Mouse (Mus musculus) hindbrain, embryonic 13.5 days (tissue): ENCODE results near the gene Unc5cl. TPM values are rescaled to one million over a fixed set of nuclear protein-coding genes. Genes with fewer than 3 reads are reported as not detected.

ENCODE experiments used
- ATAC-seq: fragments of 200-750 bp; cut with Nextera tagmentation; 2 replicates; pipeline ENCODE4 v1.8.0; 2017; ENCODE audit warnings: moderate TSS enrichment; ENCODE audit not compliant: low FRiP score
- H3K27ac ChIP-seq: fragments of 300-500 bp; sonication (generic); 2 replicates; pipeline ENCODE4 v1.5.1; 2015; ENCODE audit warnings: inconsistent platforms, mild to moderate bottlenecking, moderate library complexity
- H3K27me3 ChIP-seq: fragments of 300-500 bp; sonication (generic); 2 replicates; pipeline ENCODE4 v1.6.1; 2015; ENCODE audit warnings: mild to moderate bottlenecking, inconsistent platforms
- H3K36me3 ChIP-seq: fragments of 300-500 bp; sonication (generic); 2 replicates; pipeline ENCODE4 v1.6.1; 2015; ENCODE audit warnings: mild to moderate bottlenecking, inconsistent platforms
- H3K4me1 ChIP-seq: fragments of 300-500 bp; sonication (generic); replicated peaks from 2 replicates; pipeline ENCODE4 v1.6.1; 2015; ENCODE audit warnings: inconsistent platforms
- H3K4me2 ChIP-seq: fragments of 300-500 bp; sonication (generic); 2 replicates; pipeline ENCODE4 v1.6.1; 2015; ENCODE audit warnings: inconsistent platforms, mild to moderate bottlenecking, moderate library complexity
- H3K4me3 ChIP-seq: fragments of 300-500 bp; sonication (generic); 2 replicates; pipeline ENCODE4 v1.5.1; 2015; ENCODE audit warnings: mild to moderate bottlenecking, inconsistent platforms
- H3K9ac ChIP-seq: fragments of 300-500 bp; sonication (generic); 2 replicates; pipeline ENCODE4 v1.6.1; 2015; ENCODE audit warnings: mild to moderate bottlenecking, inconsistent platforms
- H3K9me3 ChIP-seq: fragments of 300-500 bp; sonication (generic); 2 replicates; pipeline ENCODE4 v1.6.1; 2016; ENCODE audit warnings: inconsistent platforms
- WGBS: fragments of 180-500 bp; shearing (Covaris S2); methylation state at CpG from one replicate; pipeline ENCODE4 v1.1.7; 2015; 5-methylcytosine and 5-hydroxymethylcytosine counted together
- polyA plus RNA-seq: library from polyadenylated mRNA; unstranded; fragments of >200 nt; fragmentation: Nextera tagmentation; extraction: Ambion mirVana; gene quantifications from 2 replicates; pipeline ENCODE4 v1.2.1, GENCODE M21; 2015

Unc5cl gene
- polyA plus RNA-seq, 1 experiment from 2014 or later: 0.26 TPM

GRCm38 (mm10) chr17:48493582-48493981 is 38.9 kb downstream of the Unc5cl start:
- Histone ChIP-seq H3K27ac (no peak overlapping the region), H3K27me3 (no peaks in the 10 kb centered on the region), H3K4me2 (no peak overlapping the region), H3K9ac (no peak overlapping the region), H3K4me3 (no peak overlapping the region), H3K36me3 (no peaks in the 10 kb centered on the region), H3K9me3 (no peaks in the 10 kb centered on the region), H3K4me1 (no peaks in the 10 kb centered on the region)
- 48% methylated on average over 7 of the region's 7 CpGs for WGBS
- no peak for ATAC-seq

- Histone ChIP-seq H3K4me3 (no peak overlapping the region), H3K4me1 (peaks cover 3% of the 10 kb centered on the region; the same call in 1 of the 2 replicates), H3K9ac (no peak overlapping the region), H3K27me3 (no peaks in the 10 kb centered on the region), H3K36me3 (no peaks in the 10 kb centered on the region), H3K4me2 (no peak overlapping the region), H3K27ac (no peak overlapping the region), H3K9me3 (no peaks in the 10 kb centered on the region)
- ATAC-seq: peak; percentile 66; the same call in 1 of the 2 replicates
- 55% methylated on average over 8 of the region's 8 CpGs for WGBS
Measured at GRCm38 (mm10) chr17:48493986-48494385, 39.3 kb downstream of the Unc5cl start.

- H3K4me1 ChIP-seq: peaks cover 7% of the 10 kb centered on the region; the same call in 1 of the 2 replicates
- H3K27me3 ChIP-seq: no peaks in the 10 kb centered on the region
- H3K4me3 ChIP-seq: no peak overlapping the region
- H3K36me3 ChIP-seq: no peaks in the 10 kb centered on the region
- H3K4me2 ChIP-seq: no peak overlapping the region
- 75% methylated on average over 3 of the region's 3 CpGs for WGBS
- ATAC-seq: no peak
- no peak overlapping the region for H3K27ac ChIP-seq
- H3K9ac ChIP-seq: no peak overlapping the region
- no peaks in the 10 kb centered on the region for H3K9me3 ChIP-seq
Measured at GRCm38 (mm10) chr17:48497986-48498385, 43.3 kb downstream of the Unc5cl start.

- 79% methylated on average over 7 of the region's 7 CpGs for WGBS
- Histone ChIP-seq H3K4me3 (no peak overlapping the region), H3K9ac (no peak overlapping the region), H3K9me3 (no peaks in the 10 kb centered on the region), H3K4me1 (peaks cover 23% of the 10 kb centered on the region), H3K4me2 (no peak overlapping the region), H3K36me3 (no peaks in the 10 kb centered on the region), H3K27me3 (no peaks in the 10 kb centered on the region), H3K27ac (no peak overlapping the region)
- no peak for ATAC-seq
Measured at GRCm38 (mm10) chr17:48500846-48501445, 46.2 kb downstream of the Unc5cl start.

GRCm38 (mm10) chr17:48505006-48505405 is 50.3 kb downstream of the Unc5cl start:
- WGBS: 7% methylated on average over 3 of the region's 3 CpGs
- Histone ChIP-seq H3K27me3 (no peaks in the 10 kb centered on the region), H3K27ac (0 out of 2 replicates have a peak overlapping the region, but pooled peaks have one; percentile 24), H3K36me3 (no peaks in the 10 kb centered on the region), H3K9ac (no peak overlapping the region), H3K4me3 (no peak overlapping the region), H3K4me2 (no peak overlapping the region), H3K9me3 (no peaks in the 10 kb centered on the region), H3K4me1 (peaks cover 18% of the 10 kb centered on the region)
- 0 out of 2 replicates have a peak, but pooled peaks have one; percentile 29 for ATAC-seq

- Histone ChIP-seq H3K4me2 (no peak overlapping the region), H3K4me1 (peaks cover 22% of the 10 kb centered on the region), H3K36me3 (no peaks in the 10 kb centered on the region), H3K4me3 (no peak overlapping the region), H3K9ac (no peak overlapping the region), H3K9me3 (no peaks in the 10 kb centered on the region), H3K27ac (no peak overlapping the region), H3K27me3 (0 out of 2 replicates have a peak, but pooled peaks cover 2% of the 10 kb centered on the region)
- ATAC-seq: no peak
- WGBS: 45% methylated on average over 4 of the region's 4 CpGs
Measured at GRCm38 (mm10) chr17:48506986-48507385, 52.3 kb downstream of the Unc5cl start.

GRCm38 (mm10) chr17:48509596-48509995 is 54.9 kb downstream of the Unc5cl start:
- peaks cover 41% of the 10 kb centered on the region for H3K4me1 ChIP-seq
- 81% methylated on average over 4 of the region's 4 CpGs for WGBS
- H3K9ac ChIP-seq: no peak overlapping the region
- 0 out of 2 replicates have a peak, but pooled peaks cover 2% of the 10 kb centered on the region for H3K27me3 ChIP-seq
- H3K4me3 ChIP-seq: no peak overlapping the region
- no peaks in the 10 kb centered on the region for H3K9me3 ChIP-seq
- no peak overlapping the region for H3K27ac ChIP-seq
- no peak for ATAC-seq
- H3K4me2 ChIP-seq: no peak overlapping the region
- no peaks in the 10 kb centered on the region for H3K36me3 ChIP-seq

- Histone ChIP-seq H3K27me3 (0 out of 2 replicates have a peak, but pooled peaks cover 2% of the 10 kb centered on the region), H3K9ac (no peak overlapping the region), H3K4me1 (peaks cover 26% of the 10 kb centered on the region), H3K4me2 (peak overlapping the region; percentile 21; the same call in 1 of the 2 replicates), H3K9me3 (no peaks in the 10 kb centered on the region), H3K27ac (peak overlapping the region; percentile 62; the same call in 1 of the 2 replicates), H3K4me3 (no peak overlapping the region), H3K36me3 (no peaks in the 10 kb centered on the region)
- WGBS: 21% methylated on average over 18 of the region's 18 CpGs
- peak; percentile 93 for ATAC-seq
Measured at GRCm38 (mm10) chr17:48512614-48513281, 58.0 kb downstream of the Unc5cl start.

- 59% methylated on average over 4 of the region's 4 CpGs for WGBS
- H3K4me3 ChIP-seq: no peak overlapping the region
- H3K27me3 ChIP-seq: 0 out of 2 replicates have a peak, but pooled peaks cover 2% of the 10 kb centered on the region
- H3K36me3 ChIP-seq: no peaks in the 10 kb centered on the region
- no peak for ATAC-seq
- H3K4me2 ChIP-seq: no peak overlapping the region
- H3K9ac ChIP-seq: no peak overlapping the region
- peaks cover 26% of the 10 kb centered on the region for H3K4me1 ChIP-seq
- H3K27ac ChIP-seq: no peak overlapping the region
- no peaks in the 10 kb centered on the region for H3K9me3 ChIP-seq
Measured at GRCm38 (mm10) chr17:48514613-48515012, 59.9 kb downstream of the Unc5cl start.

GRCm38 (mm10) chr17:48519046-48519445 is 64.3 kb downstream of the Unc5cl start:
- no peak overlapping the region for H3K27ac ChIP-seq
- WGBS: 69% methylated on average over 7 of the region's 7 CpGs
- no peaks in the 10 kb centered on the region for H3K9me3 ChIP-seq
- H3K4me2 ChIP-seq: no peak overlapping the region
- peaks cover 5% of the 10 kb centered on the region for H3K4me1 ChIP-seq
- H3K9ac ChIP-seq: no peak overlapping the region
- H3K36me3 ChIP-seq: no peaks in the 10 kb centered on the region
- H3K27me3 ChIP-seq: no peaks in the 10 kb centered on the region
- ATAC-seq: no peak
- H3K4me3 ChIP-seq: no peak overlapping the region

- no peaks in the 10 kb centered on the region for H3K27me3 ChIP-seq
- no peak overlapping the region for H3K4me3 ChIP-seq
- no peak for ATAC-seq
- H3K27ac ChIP-seq: no peak overlapping the region
- no peaks in the 10 kb centered on the region for H3K9me3 ChIP-seq
- 100% methylated on average over 2 of the region's 3 CpGs for WGBS
- H3K4me1 ChIP-seq: no peaks in the 10 kb centered on the region
- no peak overlapping the region for H3K4me2 ChIP-seq
- H3K36me3 ChIP-seq: no peaks in the 10 kb centered on the region
- no peak overlapping the region for H3K9ac ChIP-seq
Measured at GRCm38 (mm10) chr17:48520352-48520751, 65.7 kb downstream of the Unc5cl start.

- no peaks in the 10 kb centered on the region for H3K27me3 ChIP-seq
- no peak overlapping the region for H3K9ac ChIP-seq
- H3K9me3 ChIP-seq: no peaks in the 10 kb centered on the region
- no peak overlapping the region for H3K27ac ChIP-seq
- no peak overlapping the region for H3K4me3 ChIP-seq
- whole genome bisulfite sequencing: 95% methylated on average over 2 of the region's 2 CpGs
- no peak for ATAC-seq
- H3K4me1 ChIP-seq: no peaks in the 10 kb centered on the region
- no peaks in the 10 kb centered on the region for H3K36me3 ChIP-seq
- no peak overlapping the region for H3K4me2 ChIP-seq
Measured at GRCm38 (mm10) chr17:48523056-48523455, 68.4 kb downstream of the Unc5cl start.
